Mouse (Mus musculus): ENCODE results near the gene Cdhr4.
A peak's percentile ranks its signal among the peaks of the same experiment; 100 is the strongest.

Cdhr4 gene

GRCm38 (mm10) chr9:107975399-107976386 is 16.6 kb upstream of the Cdhr4 start, which contains the start of gene Uba7:
Gene Uba7, plus strand, starts transcription at chr9:107975505.
- no peak for DNase-seq (ENCODE audit: low spot score in 2 of 2)

- no peak for DNase-seq (ENCODE audit: low spot score in 2 of 2)
Measured at GRCm38 (mm10) chr9:107978815-107979214, 13.5 kb upstream of the Cdhr4 start.

- DNase-seq (ENCODE audit: low spot score in 2 of 2): peak in 1 of 2 experiments; percentile 40
Measured at GRCm38 (mm10) chr9:107981684-107982605, 10.4 kb upstream of the Cdhr4 start.

- DNase-seq (ENCODE audit: low spot score in 2 of 2): no peak
Measured at GRCm38 (mm10) chr9:107982681-107983346, 9.5 kb upstream of the Cdhr4 start, which contains the start of gene Gm20661. Gene Gm20661, plus strand, starts transcription at chr9:107983058.

GRCm38 (mm10) chr9:107983421-107983890 is 8.8 kb upstream of the Cdhr4 start:
- DNase-seq (ENCODE audit: low spot score in 2 of 2): no peak

GRCm38 (mm10) chr9:107984052-107984753 is 8.1 kb upstream of the Cdhr4 start:
- no peak for DNase-seq (ENCODE audit: low spot score in 2 of 2)

GRCm38 (mm10) chr9:107984754-107985055 is 7.6 kb upstream of the Cdhr4 start:
- no peak for DNase-seq (ENCODE audit: low spot score in 2 of 2)

- DNase-seq (ENCODE audit: low spot score in 2 of 2): peak; percentile 75 to 79
Measured at GRCm38 (mm10) chr9:107985131-107986119, 6.9 kb upstream of the Cdhr4 start, which contains the start of gene Inka1. Gene Inka1, minus strand, starts transcription at chr9:107985879.

GRCm38 (mm10) chr9:107986376-107986775 is 5.9 kb upstream of the Cdhr4 start:
- DNase-seq (ENCODE audit: low spot score in 2 of 2): peak; percentile 70

- DNase-seq (ENCODE audit: low spot score in 2 of 2): no peak
Measured at GRCm38 (mm10) chr9:107987950-107988349, 4.3 kb upstream of the Cdhr4 start.

- no peak for DNase-seq (ENCODE audit: low spot score in 2 of 2)
Measured at GRCm38 (mm10) chr9:107993013-107993412, 716 bp downstream of the Cdhr4 start.

GRCm38 (mm10) chr9:107994464-107994863 is 2.2 kb downstream of the Cdhr4 start:
- no peak for DNase-seq (ENCODE audit: low spot score in 2 of 2)

- DNase-seq (ENCODE audit: low spot score in 2 of 2): no peak
Measured at GRCm38 (mm10) chr9:107995513-107995912, 3.2 kb downstream of the Cdhr4 start.

- DNase-seq (ENCODE audit: low spot score in 2 of 2): no peak
Measured at GRCm38 (mm10) chr9:107996049-107996448, 3.8 kb downstream of the Cdhr4 start, which contains the start of gene Gm20662. Gene Gm20662, plus strand, starts transcription at chr9:107996349.

GRCm38 (mm10) chr9:108001922-108002770 is 9.8 kb downstream of the Cdhr4 start, which contains the start of gene Ip6k1:
Gene Ip6k1, plus strand, starts transcription at chr9:108002501.
- peak; percentile 100 for DNase-seq (ENCODE audit: low spot score in 2 of 2)

- DNase-seq (ENCODE audit: low spot score in 2 of 2): peak in 1 of 2 experiments; percentile 36
Measured at GRCm38 (mm10) chr9:108002778-108003530, 10.7 kb downstream of the Cdhr4 start.

GRCm38 (mm10) chr9:108003531-108003890 is 11.2 kb downstream of the Cdhr4 start:
- no peak for DNase-seq (ENCODE audit: low spot score in 2 of 2)

- DNase-seq (ENCODE audit: low spot score in 2 of 2): no peak
Measured at GRCm38 (mm10) chr9:108008041-108008440, 15.7 kb downstream of the Cdhr4 start.

All from frontal cortex, postnatal 36 days (tissue).